Mouse (Mus musculus): Measurements from ENCODE around the gene Rabep1. TPM values are rescaled to one million over a fixed set of nuclear protein-coding genes. Genes with fewer than 3 reads are reported as not detected.

Rabep1 gene
- total RNA-seq (2015), result 19.5 and 28.2 TPM in 2 replicates
- total RNA-seq (2017), result 30.8 and 52.6 TPM in 2 replicates

DNA sequence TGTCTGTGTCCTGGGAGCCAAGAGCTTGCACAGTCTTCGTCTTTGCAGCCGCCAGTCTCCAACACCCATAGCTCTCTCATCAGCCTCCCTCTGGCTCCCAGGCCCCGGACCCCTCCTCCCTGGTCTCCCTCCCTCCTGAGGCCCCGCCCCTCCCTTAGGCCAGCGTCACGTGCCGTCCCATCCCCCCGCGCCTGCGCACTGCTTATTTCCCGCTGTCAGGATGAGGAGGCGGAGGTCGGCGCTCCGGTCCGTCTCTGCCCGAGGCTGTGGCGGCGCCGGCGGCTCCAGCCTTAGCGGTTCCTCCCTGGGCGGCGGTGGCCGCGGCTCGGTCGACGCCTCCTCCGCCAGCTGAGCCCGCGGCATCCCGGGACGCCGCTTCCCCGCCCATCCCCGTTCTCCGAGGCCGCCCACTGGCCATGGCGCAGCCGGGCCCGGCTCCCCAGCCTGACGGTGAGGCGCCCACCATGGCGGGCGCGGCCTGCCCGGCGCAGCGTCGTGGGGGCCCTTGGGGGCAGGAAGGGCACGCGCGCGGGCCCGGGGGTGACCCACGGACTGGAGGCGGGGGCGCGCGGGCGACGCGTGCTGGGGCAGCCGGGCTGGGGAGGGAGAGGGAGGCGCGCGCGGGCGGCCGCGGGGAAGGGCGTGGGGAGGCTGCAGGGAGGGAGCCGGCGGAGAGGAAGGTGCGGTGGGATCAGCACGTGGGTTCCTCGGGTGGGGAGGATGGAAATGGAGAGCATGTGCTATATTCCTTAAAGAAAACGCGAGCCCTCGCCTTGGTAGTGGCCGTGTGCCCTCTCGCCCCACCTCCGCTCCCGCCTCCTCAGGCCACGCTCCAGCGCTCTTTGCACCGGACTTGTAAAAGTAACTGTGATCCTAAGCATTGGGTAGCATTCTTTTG is at the start of gene Rabep1:
TSS of gene Rabep1 (plus strand) at position 220 of the 898 bp plus-strand sequence.
- peak; percentile 90 for ATAC-seq (replicated peaks; ENCODE audit: poor library complexity)

DNA sequence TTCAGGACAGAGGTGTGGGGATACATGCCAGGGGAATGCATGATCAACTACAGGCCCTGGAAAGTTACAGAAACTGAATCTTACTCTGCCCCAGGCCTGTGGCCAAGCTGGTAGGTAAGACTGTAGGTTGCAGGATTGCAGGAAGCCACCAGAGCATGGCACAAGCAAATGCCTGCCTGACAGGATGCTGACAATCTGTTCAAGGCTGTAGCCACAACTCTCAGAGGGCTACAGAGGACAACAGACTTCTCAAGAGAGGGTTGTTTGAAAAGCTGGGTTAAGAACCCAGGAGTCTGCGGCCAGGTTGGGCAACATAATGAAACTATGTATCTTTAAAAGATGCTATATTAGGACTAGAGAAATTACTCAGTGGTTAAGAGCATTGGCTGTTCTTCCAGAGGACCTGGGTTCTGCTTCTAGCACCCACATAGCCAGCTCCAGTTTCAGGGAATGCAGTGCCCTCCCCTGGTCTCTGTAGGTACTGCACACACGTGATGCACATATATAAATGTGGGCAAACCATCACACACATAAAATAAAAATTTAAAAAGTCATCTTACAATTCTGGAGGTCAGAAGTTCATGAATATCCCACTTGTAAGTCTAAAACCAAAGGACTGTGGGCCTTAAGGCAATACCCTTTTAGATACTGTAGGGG is 42.2 kb upstream of the Rabep1 start:
- no peak for ATAC-seq (replicated peaks; ENCODE audit: poor library complexity)

DNA sequence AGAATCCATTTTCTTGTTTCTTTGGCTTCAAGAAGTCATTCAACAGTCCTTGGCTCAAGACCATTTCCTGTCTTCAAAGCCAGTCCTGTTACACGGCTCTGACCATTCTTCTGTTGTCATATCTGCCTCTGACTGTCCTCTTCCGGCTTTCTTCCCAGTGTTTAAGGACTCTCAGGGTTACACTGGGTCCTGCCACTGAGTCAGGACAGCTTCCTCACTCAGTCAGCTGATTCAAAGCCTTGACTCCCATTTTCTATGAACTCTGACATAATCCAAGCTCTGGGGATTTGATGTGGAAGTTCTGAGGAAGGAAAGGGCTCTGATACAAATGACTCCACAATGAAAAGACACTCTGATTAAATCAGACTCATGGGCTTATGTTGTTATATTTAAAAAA is 41.7 kb upstream of the Rabep1 start:
- no peak for ATAC-seq (replicated peaks; ENCODE audit: poor library complexity)

DNA sequence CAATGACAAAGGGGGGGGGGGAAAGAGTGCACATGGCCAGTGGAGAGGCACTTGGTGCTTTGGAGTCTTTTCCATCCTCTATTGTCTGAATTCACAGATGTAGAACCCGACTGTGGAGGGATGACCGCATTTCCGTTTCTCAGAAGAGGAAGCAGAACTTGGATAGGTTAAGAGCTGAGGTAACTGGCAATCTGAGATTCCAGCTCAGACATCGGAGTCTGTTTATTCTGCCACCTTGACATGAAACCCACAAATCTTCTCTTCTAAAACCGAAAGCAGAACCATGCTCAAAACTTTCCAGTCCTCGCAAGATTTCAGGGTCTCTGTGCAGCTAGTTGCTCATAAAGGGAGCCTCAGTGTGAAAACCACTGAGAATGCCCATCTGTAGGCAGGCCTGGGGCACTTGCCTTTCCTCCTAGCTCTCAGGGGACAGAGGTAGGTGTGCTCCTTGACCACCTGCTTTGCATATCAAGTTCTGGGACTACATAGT is 40.8 kb upstream of the Rabep1 start:
- peak; percentile 83 for ATAC-seq (replicated peaks; ENCODE audit: poor library complexity)

DNA sequence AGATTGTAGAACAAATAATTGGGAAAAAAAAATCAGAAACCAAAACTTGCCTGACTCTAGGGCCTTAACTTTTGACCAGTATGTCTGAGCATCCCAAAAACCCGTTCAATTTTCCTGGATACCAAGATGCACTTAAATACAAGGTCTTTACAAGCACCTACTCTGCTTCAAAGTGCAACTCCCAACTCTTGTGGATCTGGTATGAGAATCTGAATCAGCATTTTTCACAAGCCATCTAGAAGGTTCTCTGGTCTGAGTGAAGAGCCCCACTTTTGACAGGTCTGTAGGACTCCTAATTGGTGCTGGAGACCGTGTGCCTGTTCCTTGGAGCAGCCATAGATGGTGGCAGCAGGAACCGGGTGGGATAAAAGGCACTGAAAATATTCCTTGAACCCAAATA is 40.2 kb upstream of the Rabep1 start:
- ATAC-seq (replicated peaks; ENCODE audit: poor library complexity), result no peak

DNA sequence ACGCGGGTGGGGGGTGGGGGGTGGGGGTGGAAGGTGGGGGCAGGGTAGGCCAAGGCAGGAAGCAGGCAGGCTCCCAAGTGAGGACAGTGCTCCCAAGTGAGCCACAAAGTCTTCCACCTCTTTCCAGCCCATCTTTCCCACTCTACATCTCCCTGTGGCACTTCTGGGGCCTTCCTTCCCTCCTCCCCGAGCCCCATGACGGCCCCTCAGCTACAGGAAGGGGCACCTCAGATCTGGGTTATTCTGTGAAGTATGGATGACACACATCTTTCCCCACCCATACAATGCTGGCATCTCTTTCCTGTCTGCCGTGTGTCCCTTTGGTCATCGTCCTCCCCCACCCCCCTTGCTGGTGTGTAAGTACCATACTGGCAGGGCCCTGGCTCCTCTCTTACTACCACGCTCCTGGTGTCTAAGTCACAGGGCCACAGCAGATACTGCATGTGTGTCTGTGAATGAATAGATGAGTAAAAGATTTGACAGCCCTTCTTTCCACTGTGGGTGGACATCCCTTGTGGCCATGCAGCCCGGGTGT is 38.9 kb upstream of the Rabep1 start:
- ATAC-seq (replicated peaks; ENCODE audit: poor library complexity), result no peak

DNA sequence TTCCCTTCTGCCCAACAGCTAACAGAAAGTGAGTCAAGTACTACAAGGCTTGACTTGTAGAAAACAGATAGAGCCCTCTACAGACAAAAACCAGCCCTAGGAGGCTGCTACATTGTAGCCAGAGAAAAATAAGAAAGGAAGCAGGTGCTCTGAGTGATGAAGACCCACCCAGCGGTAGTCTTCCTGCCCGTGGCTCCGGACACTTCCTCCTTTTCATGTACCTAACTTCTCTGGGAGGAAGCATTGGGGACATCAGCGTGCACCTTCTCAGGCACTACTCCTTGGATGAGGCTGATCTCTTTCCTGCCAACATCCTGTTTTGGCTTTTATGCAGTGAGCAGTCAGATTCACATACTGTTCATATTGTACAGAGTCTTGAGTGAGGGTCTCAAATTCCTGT is 37.9 kb upstream of the Rabep1 start:
- ATAC-seq (replicated peaks; ENCODE audit: poor library complexity), result no peak

DNA sequence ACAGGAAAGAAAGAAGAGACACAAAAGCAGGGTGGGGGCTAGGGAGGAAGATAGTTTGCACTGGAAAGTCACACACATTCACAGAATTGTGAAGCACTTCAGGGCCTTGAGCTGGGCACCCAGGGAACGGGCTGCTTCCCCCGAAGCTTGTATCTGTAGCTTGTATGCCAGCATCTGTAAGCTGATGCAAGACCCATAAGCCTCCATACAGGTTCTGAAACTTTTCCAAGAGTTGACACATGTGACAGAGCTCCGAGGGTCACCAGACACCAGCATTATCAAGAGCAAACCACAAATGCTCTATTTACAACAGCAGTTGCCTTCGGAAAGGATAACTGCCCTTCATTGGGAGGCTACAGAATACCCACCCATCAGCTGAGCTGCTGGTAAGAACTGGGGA is 36.9 kb upstream of the Rabep1 start:
- no peak for ATAC-seq (replicated peaks; ENCODE audit: poor library complexity)

DNA sequence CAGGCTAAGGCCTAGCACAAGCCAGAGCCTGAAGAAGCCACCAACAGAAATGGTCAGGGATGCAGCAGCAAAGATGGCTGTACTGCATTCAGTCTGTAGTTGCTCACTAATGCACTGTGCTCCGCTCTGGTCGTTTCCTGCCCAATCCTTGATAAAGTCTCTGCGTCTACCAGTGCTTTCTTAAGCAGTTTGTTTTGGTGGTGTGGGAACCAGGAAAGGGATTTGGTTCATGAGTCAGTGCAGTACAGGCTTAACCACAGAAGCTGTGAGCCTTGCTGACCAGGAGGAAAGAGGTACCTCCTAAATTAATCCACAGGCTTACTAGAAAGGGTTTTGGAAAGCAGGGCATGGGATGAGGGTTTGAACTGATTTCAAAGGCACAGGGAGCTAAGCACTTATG is 36.5 kb upstream of the Rabep1 start:
- no peak for ATAC-seq (replicated peaks; ENCODE audit: poor library complexity)

DNA sequence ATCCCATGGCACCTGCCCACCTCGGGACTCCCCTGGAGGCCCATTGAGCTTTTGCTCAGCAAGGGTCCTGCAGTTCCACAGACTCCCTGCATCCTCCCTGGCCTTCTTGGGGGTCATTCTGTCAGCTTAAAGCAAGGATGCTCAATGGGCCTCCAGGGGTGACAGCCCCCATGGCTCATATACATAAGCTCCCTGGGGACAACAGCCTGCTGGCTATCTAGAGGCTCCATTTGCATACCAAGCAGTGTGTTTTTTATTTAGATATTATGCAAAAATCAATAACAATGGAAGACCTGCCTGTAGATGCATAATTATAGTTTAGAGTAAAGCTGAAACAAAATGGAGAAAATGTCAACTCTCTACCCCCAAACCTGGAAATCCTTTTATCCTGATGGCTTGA is 35.6 kb upstream of the Rabep1 start:
- no peak for ATAC-seq (replicated peaks; ENCODE audit: poor library complexity)

DNA sequence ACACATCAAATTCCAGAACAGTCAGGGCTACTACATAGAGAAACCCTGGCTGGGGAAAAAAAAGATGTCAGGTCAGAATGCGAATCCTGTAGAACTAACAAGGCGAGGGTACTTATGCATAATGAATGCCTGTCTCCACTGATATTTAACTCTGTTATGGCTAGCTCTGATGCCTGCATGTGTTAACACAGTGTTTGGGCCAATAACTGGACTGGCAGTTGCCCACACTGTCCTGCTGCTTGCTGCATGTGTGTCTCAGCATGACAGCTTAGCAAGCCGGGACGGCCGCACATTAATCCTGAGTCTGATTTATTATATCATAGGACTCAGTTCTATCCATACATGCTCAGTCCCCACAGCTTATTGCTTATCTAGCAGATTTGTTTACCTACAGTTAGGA is 33.5 kb upstream of the Rabep1 start:
- no peak for ATAC-seq (replicated peaks; ENCODE audit: poor library complexity)

DNA sequence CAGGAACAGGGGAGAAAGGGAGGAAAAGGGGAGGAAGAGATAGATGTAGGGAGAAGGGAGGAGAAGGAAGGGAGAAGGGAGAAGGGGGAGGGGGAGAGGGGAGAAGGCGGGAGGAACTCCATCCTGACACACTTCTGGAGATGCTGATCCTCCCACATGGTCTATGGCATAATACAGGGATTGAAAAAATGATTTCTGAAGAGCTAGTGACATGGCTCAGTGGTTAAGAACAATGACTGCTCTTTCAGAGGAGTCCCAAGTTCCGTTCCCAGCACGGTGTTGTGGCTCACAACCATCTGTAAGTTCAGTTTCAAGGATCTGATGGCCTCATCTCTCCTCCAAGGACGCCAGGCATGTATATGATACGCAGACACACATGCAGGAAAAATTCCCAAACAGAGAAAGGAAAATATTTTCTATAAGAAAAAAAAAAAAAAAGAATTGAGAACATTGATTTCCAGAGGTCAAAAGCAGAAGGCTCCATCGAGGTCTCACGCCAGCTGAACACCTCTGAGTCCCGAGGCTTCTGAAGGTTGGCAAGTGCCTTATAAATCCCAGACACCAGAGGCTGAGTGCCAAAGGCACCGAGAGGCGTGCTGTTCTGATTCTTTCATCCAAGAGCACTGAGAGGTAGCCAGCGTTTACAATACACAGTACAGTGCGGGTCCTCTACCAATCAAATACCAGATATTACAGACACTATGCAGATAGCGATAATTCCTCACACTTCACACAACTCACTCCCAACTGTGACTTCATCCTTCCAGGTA is 32.9 kb upstream of the Rabep1 start:
- no peak for ATAC-seq (replicated peaks; ENCODE audit: poor library complexity)

DNA sequence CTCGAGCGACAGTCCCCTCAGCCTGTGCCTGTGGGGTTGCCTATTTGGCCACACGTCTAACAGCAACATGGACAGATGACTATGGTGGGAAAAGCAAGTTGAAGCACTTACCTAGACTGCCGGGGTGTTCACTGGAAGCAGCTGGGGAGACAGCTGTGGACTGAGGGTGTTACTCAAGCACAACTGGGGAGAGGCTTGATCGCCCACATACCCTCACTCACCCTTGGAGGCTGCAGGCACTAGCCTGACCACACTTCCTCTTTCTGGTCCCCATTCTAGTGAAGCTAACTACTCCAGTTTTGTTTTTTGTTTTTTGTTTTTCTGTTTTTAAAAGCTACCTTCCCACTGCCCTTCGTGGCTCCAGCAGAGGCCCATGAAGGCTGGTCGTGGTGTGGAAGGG is 32.2 kb upstream of the Rabep1 start, which contains the start of gene Scimp:
TSS of gene Scimp (minus strand) at position 222 of the 400 bp plus-strand sequence.
- peak; percentile 80 for ATAC-seq (replicated peaks; ENCODE audit: poor library complexity)

DNA sequence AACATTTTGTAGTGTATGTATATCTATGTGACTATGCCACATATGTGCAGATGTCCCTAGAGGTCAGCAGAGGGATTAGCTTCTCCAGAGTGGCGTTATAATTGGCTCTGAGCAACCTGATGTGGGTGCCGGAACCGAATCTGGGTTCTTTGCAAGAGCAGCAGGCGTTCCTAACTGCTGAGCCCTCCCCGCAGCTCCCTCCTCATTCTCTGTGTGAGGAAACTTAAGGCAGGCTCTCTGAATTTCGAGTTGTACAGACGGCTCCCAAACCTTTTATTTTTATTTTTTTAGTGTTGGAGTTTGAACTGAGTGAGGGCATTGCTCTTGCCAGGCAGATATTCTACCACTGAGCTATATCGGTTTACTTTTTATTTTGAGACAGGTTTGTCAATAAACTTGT is 29.5 kb upstream of the Rabep1 start:
- ATAC-seq (replicated peaks; ENCODE audit: poor library complexity), result no peak

DNA sequence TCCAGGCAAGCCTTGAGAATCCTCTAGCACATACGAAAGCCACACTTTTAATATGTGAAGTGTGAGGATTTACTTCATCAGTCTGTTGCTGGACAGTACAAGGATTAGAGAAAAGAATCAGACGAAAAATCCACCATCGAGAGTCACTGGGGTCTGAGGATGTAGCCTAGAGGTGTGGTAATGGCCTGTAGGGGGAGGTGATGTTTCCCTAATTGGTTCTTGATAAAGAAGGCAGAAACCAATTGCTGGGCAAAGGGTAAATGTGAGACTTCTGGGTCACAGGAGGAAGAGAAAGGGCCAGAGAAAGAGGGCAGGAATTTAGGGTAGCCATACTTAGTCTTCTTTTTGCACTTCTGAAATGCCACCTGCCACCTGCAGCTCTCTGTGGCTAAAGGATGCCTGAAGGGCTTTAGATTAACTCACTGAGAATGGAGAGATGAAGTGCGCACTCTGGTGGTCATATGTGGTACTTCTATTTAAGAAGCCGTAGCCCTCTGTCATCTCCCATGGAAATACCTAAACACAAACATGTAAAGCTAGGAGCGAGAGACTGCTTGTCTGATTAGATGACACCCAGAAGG is 29.0 kb upstream of the Rabep1 start:
- ATAC-seq (replicated peaks; ENCODE audit: poor library complexity), result peak; percentile 89

DNA sequence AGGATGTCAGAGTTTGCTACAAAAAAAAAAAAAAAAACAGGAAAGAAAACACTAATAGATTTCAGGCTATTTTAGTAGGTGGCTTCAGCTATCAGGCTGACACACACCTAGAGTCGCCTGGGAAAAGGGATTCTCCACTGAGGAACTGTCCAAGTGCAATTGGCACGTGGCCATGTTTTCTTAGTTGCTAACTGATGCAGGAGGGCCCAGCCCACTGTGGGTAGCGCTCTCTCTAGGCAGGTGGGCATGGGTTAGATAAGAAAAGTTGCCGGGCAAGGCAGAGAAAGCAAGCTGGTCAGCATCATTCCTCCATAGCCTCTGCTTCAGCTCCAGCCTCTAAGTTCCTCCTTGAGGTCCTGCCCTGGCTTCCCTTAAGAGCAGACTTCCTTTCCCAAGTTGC is 27.8 kb upstream of the Rabep1 start:
- ATAC-seq (replicated peaks; ENCODE audit: poor library complexity), result no peak

DNA sequence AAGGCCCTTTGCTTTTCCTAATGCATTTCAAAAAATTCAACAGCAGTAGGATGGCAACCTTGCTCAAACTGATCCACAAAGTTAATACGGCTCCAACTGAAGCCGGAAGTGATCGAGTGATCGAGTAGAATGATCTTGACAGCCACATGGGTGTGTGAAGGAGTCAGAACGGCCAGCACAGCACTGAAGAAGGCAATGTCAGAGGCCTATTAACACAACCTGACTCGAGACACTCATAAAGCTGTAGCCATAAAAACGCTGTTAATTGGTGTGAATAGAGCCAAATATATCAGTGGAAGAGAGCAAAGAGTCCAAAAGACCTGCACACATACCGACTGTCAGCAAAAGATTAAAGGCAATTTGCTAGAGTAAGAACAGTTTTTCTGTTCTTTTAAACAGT is 24.5 kb upstream of the Rabep1 start:
- ATAC-seq (replicated peaks; ENCODE audit: poor library complexity), result no peak

DNA sequence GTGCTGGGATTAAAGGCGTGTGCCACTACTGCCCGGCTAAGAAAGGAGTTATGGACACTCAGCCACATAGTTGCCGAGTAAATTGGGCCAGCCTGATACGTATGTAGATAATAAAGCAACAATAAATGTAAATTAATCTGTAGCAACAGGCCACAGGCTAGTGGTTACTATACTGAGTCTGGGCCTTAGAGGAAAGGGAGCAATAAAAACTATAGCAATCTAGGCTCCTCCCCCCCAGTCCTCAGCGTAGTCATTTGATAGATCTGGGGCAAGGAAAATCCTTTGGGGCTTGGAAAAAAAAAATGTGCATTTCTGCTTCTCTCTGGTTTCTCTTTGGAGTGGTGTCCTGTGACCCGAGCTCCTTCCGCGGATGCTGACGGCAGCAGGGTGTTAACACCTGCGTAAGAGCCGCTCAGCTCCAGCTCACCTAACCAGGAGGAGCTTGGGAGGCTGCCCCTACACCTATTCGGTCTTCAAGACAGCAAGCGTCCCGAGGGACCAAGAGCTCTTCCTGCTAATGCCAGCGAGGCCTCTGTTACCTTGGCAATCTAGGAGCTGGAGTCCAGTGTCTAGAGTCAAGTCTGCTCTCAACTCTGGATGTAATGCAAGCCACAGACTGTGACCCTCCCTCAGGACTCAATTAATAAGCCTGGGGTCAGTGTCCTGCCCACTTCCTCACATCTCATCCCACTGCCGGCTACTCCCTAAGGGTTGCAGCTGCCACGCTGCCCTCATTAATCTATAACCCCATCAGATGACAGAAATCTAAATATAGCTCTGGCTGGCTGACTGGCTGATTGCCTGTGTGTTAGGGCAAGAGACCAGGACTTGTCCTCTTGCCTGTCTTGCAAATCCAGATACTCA is 22.6 kb upstream of the Rabep1 start:
- ATAC-seq (replicated peaks; ENCODE audit: poor library complexity), result no peak

DNA sequence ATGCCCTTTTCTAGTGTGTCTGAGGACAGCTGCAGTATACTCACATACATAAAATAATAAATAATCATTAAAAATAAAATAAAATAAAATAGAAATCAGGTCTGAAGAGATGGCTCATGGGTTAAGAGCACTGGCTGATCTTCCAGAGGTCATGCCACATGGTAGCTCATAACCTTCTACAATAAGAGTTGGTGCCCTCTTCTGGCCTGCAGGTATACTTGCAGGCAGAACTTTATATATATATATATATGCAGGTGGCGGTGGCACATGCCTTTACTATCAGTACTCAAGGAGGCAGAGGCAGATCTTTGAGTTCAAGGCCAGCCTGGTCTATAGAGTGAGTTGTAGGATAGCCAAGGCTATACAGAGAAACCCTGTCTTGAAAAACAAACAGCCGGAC is 18.4 kb upstream of the Rabep1 start:
- ATAC-seq (replicated peaks; ENCODE audit: poor library complexity), result peak; percentile 81

All from megakaryocyte progenitor cell, adult 5-6 weeks (primary cell).